Mouse (Mus musculus) olfactory bulb, adult 2 months (tissue): ENCODE measurements around the gene Cnih1.

ENCODE experiments used
- CTCF ChIP-seq: fragments of 200-500 bp; IDR thresholded peaks from 2 replicates; pipeline ENCODE4 v1.5.1; 2012; ENCODE audit warnings: low read depth, mild to moderate bottlenecking, low read length, moderate library complexity; ENCODE audit not compliant: insufficient read depth
- POLR2A ChIP-seq: fragments of 200-500 bp; IDR thresholded peaks from 2 replicates; pipeline ENCODE4 v1.6.1; 2012; ENCODE audit warnings: mild to moderate bottlenecking, low read depth, low read length, moderate library complexity; ENCODE audit not compliant: insufficient read depth

DNA sequence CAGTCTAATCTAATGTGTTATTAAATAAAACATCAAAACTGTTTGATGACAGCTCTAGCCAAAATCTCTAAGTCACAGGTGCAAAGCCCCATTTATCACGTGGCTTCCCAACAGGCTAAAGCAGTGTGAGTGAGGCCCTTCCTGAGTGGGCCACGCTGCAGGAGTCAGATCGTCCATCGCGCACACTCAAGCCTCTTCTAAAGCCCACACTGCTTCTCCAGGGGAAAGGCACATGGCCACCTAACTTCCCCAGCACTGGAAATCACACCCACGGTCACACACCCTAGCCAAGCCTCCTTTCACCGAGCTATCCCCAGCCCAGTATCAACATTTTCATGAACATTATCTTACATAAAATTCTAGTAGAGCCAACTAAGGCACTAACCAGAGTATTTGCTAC is 7.1 kb downstream of the Cnih1 start:
- TF ChIP-seq CTCF (no peak), POLR2A (no peak)
